Mouse (Mus musculus) left cerebral cortex, adult 18-20 months (tissue): ENCODE measurements around the gene Wdr4. TPM values are rescaled to one million over a fixed set of nuclear protein-coding genes. Genes with fewer than 3 reads are reported as not detected.

Source experiments
- DNase-seq, 2 experiments: peaks; one replicate each; pipeline ENCODE4 v3.0.0; 2021 to 2022; ENCODE audit warnings: low spot score in 2 of 2, mixed read lengths in 1 of 2
- microRNA-seq, 2 experiments: library from miRNA; unstranded; fragments of <30 nt; microRNA quantifications; one replicate each; pipeline ENCODE4 v1.2.0; 2021
- total RNA-seq, 2 experiments: library from RNA; stranded (reverse); gene quantifications; 2 replicates each; pipeline ENCODE4 v1.2.3; 2021

Wdr4 gene
- total RNA-seq, 2 experiments from 2014 or later: 22.7 to 24.3 TPM

- no peak for DNase-seq
Observed at GRCm38 (mm10) chr17:31448519-31448918, 71.3 kb downstream of the Wdr4 start.

DNA sequence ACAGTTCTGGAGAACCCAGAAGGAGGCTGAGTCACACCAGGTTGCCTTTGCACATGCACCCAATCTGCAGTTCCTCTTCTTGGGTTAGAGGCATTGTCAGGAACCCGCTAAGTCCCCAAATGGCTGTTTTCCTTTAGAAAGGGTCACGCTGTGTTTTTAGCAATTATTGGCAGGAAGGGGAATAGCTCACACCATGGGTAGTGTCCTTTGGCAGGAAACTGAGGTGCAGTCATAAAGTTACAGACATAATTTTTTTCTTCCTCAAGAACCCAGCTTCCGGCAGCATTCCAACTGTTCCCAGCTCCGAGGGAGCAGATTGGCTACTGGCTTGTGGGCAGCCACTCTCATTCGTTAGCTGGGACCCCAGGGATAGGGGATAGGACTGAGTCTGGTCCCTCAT lies 72.0 kb downstream of the Wdr4 start:
- DNase-seq: no peak

DNA sequence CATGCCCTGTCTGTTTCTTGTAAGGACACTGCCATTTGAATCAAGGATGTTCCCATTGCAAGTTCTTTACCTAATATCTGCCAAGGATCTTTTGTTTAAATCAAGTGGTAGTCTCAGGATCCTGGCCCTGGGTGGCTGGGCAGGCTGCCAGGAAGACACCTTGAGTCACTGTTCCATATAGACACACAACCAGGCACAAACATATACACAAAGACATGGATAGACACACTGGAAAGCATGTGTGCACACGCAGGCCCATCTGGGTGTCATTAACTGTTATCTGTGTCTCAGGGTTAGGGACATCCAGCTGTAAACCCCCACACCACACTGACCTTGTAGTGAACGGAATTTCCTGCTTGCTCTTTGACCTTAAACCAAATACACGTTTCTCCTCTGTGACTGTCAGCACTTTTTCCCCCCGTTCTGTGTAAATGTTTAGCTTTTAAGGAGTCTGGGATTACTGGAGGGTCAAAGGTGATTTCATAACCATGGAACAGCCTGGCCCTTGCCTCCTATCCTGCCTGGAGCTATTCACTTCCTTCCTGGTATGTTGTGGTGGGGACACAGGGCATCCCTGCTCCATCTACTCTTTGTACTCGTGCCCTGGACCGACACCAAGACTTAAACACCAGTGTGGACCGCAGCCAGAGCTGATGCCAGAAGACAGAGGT lies 74.6 kb downstream of the Wdr4 start:
- no peak for DNase-seq

Small RNA genes lying within 50 kb of the gene (microRNA-seq; reads per million reads assigned to microRNA genes)
- gene Gm24970: 0.21 to 0.75 reads per million in 2 experiments

Other genes starting within 250 kb of the Wdr4 start
- gene Rsph1, start 242.6 kb downstream of the Wdr4 start, total RNA-seq: 10 to 100 TPM; 15.4 to 16.8 TPM
- gene Slc37a1, start 233.2 kb downstream of the Wdr4 start, total RNA-seq: 10 to 100 TPM; 10.2 to 10.7 TPM
- gene Pde9a, start 133.8 kb downstream of the Wdr4 start, total RNA-seq: 10 to 100 TPM; 21.2 to 22.4 TPM
- 100 to 1,000 TPM; 232 to 236 TPM for gene Ndufv3, start 135 bp upstream of the Wdr4 start, total RNA-seq
- gene Pknox1, start 44.8 kb upstream of the Wdr4 start, total RNA-seq: 10 to 100 TPM; 15.5 to 16.7 TPM
- gene Cbs, start 117.3 kb upstream of the Wdr4 start, total RNA-seq: 10 to 100 TPM; 36.4 to 37.2 TPM
- 100 to 1,000 TPM; 118 to 119 TPM for gene U2af1, start 138.9 kb upstream of the Wdr4 start, total RNA-seq
- gene Cryaa, start 157.8 kb upstream of the Wdr4 start, total RNA-seq: under 1 TPM in 1 of 2 experiments, not detected in 1; 0.30 TPM